Mouse (Mus musculus) ovary, adult 18-20 months (tissue): ENCODE measurements at regions not wholly inside any gene's neighbourhood (a gene's known extent, or its start where the extent isn't known, plus 50 kb on each side); places are given as distances from the start of the nearest gene placed in this dataset.

Source experiments
- DNase-seq: peaks from one replicate; pipeline ENCODE4 v3.0.0; 2022; ENCODE audit warnings: low spot score, mixed read lengths

GRCm38 (mm10) chr11:42754481-42755272 lies 280.9 kb upstream of the Gm9972 start:
- DNase-seq: no peak

GRCm38 (mm10) chr11:42755415-42755814 lies 280.1 kb upstream of the Gm9972 start:
- DNase-seq: no peak

DNA sequence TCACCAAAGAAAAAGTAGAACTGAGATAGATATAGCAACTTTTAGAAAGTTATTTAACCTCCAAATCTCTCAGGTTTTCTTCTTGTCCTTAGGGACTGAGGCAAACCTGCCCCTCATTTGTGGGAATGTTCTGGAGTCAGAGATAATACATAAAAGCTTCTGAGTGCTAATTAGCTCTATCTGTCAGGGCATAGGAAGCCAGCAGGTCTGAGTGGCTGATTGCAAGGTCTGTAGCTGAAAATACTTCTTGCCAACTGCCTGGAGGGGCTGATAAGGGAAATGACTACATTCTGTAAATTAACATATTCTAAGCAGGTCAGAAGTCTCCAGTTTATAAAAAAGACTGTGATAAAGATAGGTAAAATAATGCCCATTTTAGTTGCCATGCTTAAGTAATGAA lies 270.3 kb upstream of the Gm9972 start:
- no peak for DNase-seq

- DNase-seq: no peak
Observed at GRCm38 (mm10) chr11:42775074-42775676, 260.4 kb upstream of the Gm9972 start.

- no peak for DNase-seq
Observed at GRCm38 (mm10) chr11:42811487-42811886, 224.1 kb upstream of the Gm9972 start.

GRCm38 (mm10) chr11:42815753-42816152 lies 219.8 kb upstream of the Gm9972 start:
- no peak for DNase-seq

DNA sequence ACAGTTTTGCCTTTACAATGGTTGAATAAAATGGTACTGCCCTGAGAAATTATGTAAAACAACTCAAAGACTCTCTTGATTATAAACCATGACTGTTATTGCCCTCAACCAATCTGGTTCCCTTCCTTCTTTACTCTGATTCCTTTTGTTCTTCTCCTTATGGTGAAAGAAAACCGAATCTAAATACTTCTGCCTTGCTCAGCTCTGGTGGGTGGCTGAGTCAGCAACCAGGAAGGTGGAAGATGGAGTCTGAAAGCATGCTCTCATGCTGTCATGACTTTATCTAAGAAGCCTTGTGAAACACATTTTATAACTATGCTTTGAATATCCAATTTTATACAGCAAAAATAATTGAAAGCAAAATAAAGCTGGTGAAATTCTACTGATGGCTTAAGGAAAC lies 212.7 kb upstream of the Gm9972 start:
- no peak for DNase-seq

DNA sequence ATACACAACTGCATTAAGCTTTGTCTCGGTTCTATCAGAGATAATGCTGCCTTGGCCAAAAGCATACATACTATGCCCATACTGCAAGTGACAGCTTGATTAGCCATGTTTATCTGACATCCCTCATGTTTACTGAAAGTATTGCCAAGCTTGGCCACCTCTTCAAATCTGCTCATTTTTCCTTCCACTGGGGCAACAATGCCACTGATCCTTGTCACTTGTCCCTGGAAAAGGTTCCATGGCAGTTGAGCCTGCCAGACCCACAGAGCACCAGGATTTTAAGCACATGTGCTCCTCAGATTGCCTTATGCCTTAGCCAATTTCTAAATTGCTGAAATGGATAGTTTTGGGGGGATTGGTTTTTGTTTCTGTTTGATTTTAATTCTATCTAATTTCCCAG lies 189.8 kb upstream of the Gm9972 start:
- no peak for DNase-seq

GRCm38 (mm10) chr11:42854411-42854810 lies 181.1 kb upstream of the Gm9972 start:
- no peak for DNase-seq

GRCm38 (mm10) chr11:42857687-42858086 lies 177.9 kb upstream of the Gm9972 start:
- no peak for DNase-seq

DNA sequence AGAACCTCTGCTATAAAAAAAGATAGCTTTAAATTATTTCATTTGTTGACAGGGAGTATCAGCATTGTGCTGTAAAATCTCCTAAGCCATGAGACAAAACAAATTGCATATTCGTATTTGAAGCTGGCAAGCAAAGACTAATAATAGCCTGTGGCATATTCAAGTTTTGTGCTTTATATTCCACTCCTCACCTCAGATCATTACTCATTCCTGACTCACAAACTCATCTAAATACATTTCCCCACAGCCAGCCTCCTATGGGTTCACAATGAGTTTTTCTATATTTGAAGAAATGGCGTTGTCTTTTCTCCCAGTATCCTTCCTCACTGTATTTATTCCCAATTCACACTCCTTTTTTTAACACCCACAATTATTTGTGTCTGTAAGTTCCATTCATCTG lies 161.5 kb upstream of the Gm9972 start:
- no peak for DNase-seq

DNA sequence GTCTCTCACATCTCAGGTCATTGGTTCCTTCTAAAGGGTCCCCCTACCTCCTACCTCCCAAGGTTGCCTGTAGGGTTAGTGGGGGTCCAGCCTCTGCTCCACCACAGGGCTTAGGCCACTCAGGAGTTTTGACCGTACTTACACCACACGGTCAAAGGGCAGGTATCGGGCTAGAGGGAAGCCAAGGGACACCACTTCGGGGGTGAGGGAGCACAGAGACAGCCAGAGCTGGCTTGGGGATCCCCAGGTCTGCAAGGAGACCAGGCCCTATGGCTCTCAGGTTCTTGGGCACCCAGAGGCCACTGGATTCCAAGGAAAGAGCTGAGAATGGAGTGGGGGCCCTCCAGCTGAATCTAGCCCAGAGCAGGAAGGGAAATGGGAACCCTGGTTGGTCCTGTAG lies 135.5 kb upstream of the Gm9972 start:
- no peak for DNase-seq

DNA sequence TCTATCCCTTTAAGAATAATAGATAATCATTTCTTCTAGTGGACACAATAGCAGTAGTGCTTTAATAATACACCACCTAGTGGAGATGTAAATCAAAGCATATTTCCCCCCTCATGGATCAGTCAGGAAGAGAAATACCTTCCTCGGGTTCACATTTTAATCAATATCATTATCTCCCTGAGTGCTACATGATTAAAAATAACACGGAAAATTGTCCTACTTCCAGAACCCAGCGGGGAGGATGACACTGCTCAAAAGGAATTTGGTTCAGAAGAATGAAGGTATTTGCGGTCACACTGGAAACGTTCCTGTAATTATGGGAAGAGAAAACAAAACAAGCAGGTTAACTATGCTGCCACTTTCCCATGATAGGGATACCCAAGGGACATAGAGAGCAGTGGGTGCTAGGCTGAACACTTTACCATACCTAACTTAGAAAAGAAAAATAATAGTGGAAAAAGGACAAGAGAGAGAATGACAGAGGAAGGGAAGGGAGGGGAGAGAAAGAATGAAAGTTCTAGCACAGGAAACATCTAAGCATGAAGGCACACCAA lies 132.0 kb upstream of the Gm9972 start:
- DNase-seq: no peak

DNA sequence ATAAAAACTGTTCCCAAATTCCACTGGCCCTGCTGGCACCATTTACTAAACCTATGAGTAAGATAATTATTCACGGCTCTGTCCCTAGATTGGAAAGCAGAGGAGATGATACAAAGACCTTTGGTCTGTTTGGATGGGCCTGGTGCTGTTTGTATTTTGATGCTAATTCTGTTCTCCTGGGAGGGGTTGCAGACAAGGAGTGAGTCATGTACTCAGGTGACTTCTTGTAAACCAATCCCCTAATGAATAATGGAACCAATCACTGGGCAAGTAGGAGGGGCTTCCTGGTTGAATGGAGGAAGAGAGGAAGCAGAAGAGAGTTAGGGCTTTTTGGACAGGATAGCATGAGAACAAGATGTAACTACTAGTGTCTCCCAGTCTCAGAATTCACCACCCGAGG lies 130.0 kb upstream of the Gm9972 start:
- no peak for DNase-seq

DNA sequence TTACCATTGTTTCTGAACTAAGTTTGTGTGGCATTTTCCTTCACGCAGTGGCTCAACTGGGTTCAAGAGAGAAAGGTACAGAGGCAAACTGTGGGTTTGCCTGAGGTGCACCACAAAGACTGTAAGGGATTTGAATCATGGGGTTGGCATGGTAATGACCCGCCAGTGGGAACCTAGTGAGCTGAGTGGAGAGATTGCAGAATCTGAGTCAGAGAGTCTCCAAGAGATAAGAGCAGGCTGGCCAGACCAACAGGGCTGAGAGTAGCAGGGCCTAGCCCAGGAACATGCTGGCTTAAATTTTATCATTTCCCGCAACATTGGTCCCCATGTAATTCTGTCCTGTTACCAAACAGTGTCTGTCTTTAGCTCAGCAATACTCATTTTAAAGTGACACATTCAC lies 129.5 kb upstream of the Gm9972 start:
- no peak for DNase-seq

DNA sequence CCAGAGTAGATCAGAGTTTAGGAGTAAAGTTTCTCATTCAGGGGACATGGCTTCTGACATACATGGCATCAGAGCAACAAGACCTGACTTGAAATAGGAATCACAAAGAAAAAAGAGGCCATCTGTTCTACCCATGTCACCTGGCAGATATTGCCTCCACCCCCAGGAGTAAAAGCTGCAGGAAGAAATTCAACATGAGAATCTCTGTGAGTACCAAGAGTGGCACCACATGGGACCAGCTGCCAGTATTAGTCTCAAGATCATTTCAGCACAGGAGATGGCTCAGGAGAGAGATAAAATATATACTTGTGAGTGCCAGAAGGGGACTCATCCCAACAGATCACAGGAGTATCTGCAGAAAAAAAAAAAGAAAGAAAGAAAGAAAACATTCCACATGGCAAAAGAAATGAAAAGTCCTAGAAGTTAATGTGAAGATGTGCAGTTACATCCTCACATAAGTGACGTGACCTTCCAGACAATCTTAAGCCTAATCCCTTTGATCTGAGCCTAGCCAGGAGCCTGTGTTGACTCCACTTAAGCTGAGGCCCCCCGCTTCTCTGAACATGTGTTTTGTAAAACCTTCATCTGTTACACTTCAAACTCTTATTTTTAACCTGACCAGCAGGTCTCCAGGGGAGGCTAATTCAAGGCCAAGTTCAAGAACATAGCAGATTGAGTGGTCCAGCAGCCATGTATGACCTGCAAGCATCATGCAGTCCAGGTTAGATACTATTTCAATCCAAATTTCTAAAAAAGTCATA lies 118.9 kb upstream of the Gm9972 start:
- DNase-seq: no peak

GRCm38 (mm10) chr11:42919221-42919620 lies 116.3 kb upstream of the Gm9972 start:
- no peak for DNase-seq

GRCm38 (mm10) chr11:42927156-42927555 lies 108.4 kb upstream of the Gm9972 start:
- no peak for DNase-seq

DNA sequence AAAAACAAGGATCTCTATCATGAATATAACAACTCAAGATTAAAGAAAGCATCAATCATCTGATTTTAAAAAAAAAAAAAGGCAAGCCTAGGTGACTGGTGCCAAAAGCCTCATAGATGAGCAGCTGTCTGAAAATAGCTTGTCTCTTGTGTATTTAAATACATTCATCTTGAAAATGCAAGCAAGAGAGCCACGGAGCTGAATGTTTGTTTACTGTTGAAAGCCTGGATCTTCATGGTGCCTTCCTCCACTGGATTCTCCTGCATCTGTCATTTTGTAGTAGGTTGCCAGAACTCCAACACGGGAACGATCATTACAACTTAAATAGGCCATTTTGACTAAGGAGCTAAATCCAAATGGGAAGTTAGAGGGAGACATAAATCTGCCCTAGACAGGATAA lies 106.6 kb upstream of the Gm9972 start:
- no peak for DNase-seq

DNA sequence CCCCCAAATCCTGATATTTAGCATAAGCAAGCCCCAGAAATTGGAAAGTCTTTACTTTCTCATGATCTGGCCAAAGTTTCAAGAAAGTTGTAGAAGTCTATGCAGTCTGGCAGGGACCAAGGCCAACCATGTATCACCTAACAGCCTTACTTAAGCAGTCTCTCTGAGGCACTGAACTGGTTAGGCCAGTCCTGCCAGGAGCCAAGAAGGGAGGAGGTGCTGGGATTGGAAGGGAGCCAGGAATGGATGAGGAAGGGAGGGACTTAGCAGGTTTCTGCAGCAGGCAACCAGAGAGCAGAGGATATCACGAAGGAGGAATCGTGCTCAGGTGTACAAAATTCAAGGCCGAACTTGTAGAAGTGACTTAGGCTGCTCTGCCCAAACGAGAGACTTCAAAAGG lies 96.3 kb upstream of the Gm9972 start:
- peak; percentile 12 for DNase-seq

GRCm38 (mm10) chr11:42941561-42941960 lies 94.0 kb upstream of the Gm9972 start:
- no peak for DNase-seq

DNA sequence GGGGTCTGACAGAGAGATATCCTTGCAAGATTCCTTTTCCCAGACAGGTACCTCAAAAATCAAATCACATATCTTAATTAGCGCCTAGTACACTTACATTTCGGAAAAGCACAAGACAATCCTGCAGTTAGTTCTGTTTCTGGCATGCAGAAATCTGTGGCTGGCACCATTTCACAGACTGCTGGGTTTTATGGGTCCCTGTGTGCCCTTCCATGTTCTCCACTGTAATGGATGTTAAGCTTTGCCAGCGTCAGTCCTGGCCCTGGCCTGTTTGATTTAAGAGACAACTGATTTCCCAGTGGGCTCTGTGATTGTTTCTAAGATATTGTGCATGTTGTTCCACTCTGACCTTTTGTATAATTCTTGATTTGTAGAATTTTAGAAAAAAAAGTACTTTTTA lies 93.3 kb upstream of the Gm9972 start:
- DNase-seq: no peak

GRCm38 (mm10) chr11:42944573-42944972 lies 91.0 kb upstream of the Gm9972 start:
- DNase-seq: no peak
